Mouse (Mus musculus) embryo, embryonic 9.5 days (tissue): Measurements from ENCODE around the gene Tm7sf2.

Experiments
- DNase-seq: peaks from one replicate; pipeline ENCODE4 v3.0.0-alpha.2; 2017; ENCODE audit errors: extremely low spot score

Gene Tm7sf2

DNA sequence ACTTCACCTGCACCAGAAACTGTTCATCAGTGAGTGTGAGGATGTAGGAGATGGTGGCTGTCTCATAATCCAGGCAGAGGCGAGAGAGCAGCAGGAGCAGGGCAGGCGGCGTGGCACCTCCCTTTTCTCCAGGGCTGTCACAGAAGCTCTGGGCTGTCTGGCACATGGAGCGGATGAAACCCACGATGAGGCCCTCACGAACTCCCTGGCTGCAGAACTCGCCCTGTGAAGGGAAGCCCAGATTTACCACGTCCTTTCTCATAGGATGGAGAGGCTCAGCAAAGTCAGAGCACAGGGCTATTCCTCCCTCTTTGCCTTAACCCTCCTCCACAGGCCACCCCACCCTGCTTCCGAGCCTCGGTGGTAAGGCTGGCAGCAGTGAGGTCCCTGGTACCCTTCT, 1.7 kb upstream of the Tm7sf2 start:
- DNase-seq: no peak

DNA sequence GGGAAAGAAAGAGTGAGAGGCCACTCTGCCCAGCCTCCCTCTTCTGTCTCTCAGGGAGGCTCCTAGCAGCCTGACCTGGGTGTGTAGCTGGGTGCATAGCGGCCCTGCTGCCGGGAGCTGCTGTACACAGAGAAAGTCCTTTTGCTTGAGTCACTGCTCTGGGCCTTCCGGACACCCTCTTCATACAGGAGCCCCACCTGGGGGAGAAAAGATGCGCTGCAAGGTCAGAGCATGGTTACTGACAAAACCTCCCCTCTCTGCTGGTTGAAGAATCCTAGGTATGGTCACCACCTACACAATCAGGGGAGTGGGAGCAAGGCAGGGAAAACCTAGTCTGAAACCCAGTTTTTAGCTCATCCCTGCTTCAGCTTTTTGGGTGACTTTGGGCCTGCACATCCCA, 778 bp upstream of the Tm7sf2 start:
- no peak for DNase-seq

DNA sequence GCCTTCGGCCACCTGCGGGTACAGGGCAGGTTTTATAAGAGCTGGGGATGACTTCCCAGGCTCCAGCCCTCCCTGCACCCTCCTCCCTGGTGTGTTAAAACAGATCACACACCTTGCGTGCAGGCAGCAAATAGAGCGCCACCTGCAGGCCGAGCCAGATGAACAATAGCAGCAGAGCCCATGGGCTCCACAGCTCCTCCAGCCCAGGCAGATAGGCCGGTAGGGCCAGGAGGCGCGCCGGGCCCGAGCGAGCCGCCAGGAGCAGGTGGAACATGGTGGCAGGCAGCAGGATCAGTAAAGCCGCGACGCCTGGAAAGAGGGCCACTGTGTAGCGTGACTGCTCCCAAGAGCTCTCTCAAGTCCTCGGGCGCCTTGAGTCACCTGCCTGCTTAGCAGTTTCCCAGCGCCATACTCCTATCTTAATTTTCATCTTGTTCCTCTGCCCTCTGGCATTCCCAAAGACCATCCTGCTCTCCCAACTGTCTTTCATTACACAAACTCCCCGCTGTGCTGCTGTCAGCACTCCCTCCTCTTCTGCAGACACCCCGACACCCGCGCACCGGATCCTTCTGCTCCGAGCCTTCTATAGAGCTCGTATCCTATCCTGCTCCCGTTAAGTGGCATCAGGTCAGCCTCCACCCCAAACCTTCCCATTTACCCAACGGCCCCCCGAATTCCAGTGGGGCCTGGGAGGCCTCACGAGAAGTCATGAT, 1.0 kb downstream of the Tm7sf2 start:
- DNase-seq: peak; percentile 87

DNA sequence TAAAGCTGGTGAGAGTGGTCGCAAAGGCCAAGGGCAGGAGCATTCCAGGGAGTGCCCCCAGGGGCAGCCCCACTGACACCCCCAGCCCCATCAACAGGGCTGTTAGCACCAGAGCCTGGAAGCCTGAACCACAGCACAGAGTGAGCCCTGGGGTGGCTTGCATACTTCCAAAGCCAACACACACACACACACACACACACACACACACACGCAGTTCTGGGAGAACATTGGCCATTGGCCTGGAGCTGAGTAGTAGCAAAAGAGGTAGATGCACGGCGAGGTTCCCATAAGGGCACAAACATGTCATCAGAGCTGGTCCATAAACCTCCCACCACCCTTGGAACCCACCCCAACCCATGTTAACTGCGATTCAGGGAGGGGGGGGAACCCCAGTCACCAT, 1.6 kb downstream of the Tm7sf2 start:
- DNase-seq: no peak

DNA sequence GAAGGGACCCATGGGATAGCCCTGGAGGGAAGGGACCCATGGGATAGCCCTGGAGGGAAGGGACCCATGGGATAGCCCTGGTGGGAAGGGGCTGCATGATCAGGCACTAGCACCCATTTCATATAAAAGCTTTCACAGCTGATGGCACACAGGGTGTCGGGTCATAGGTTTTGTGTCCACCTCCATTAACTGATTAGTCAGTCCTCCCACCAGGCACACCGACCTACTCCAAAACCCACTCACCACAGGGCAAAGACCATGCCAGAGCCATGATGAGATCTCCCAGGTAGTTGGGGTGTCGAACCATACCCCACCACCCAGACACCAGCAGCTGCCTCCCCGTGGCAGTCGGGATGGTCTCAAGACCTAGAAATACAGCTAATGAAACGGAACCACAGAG, 5.1 kb downstream of the Tm7sf2 start:
- no peak for DNase-seq

DNA sequence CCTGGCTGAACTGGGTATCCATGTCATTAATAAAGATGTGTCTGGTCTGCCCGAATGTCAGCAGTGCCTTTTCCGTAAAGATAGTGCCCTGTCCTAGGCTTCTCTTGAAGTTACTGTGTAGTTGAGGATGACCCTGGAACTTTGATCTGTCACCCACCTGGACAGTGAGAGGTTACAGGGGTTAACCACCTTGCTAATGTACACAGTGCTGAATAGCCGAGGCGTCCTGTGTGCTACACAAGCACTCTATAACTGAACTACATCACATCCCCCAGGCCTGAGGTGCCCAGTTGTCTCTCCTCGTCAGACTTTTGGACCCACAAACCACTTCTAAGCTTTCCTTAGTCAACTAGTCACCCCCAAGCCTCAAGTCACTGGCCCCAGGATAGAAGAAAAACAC, 5.8 kb downstream of the Tm7sf2 start:
- DNase-seq: no peak

DNA sequence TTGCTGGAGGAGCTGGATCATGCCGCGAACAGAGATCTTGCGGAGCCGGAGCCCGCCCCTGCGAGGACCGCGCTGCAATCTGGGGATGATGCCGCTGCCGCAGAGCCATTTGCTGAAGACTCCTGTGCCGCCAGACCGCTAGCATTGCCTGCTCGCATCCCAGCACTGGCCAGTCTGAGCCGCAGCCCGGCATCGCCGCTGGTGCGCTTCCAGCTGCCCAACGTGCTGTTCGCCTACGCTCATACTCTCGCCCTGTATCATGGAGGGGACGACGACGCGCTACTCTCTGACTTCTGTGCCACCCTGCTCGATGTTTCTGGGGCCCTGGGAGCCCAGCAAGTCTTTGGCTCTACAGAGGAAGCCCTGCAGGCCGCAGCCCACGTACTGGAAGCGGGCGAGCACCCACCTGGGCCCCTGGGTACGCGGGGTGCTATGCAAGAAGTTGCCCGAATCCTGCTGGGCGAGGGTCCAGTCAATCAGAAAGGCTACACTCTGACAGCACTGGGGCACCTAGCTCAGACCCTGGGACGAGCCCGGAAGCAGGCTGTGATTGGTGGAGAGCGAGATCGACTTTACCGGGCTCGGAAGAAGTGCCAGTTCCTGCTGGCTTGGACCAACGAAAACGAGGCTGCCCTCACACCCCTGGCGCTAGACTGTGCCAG, 6.4 kb downstream of the Tm7sf2 start:
- peak; percentile 42 for DNase-seq

DNA sequence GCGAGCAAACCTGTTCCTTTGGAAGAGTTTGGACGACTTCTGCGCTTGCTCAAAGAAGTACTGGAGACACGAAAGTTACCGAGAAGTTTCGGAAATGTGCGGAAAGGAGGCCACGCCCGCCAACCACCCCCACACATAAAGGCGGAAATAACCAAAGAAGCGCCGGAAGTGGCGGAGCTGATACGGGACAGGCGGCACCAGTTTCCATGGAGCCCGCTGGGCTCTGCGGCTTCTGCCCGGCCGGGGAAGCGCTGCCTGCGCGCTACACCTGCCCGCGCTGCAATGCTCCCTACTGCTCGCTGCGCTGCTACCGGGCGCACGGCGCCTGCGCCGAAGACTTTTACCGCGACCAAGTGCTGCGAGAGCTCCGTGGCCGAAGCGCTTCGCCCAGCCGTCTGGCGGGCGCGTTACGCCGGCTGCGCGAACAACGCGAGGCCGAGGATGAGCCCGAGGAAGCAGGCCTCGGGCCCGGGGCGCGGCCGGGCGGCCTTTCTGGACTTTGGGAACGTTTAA, 7.1 kb downstream of the Tm7sf2 start, which contains the start of gene Znhit2:
Znhit2 (plus strand) TSS at position 172 of the 513 bp plus-strand sequence.
- peak; percentile 91 for DNase-seq

DNA sequence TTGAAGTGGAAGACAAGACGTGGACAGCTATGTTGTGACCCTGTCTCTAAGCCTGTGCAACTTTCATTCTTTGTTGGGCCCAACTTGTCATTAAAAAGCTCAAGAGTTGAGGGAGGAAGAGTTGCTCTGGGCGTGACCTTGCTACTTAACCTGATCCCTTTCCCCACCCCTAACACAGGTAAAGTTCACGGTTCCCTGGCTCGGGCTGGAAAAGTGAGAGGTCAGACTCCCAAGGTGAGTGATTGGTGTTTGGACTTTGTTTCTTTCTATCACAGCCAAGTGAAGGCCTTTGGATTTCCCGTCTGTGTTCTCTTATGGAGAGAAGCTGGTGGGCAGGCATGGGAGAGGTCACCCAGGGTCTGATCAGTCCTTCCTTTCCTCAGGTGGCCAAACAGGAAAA, 9.2 kb downstream of the Tm7sf2 start:
- no peak for DNase-seq

DNA sequence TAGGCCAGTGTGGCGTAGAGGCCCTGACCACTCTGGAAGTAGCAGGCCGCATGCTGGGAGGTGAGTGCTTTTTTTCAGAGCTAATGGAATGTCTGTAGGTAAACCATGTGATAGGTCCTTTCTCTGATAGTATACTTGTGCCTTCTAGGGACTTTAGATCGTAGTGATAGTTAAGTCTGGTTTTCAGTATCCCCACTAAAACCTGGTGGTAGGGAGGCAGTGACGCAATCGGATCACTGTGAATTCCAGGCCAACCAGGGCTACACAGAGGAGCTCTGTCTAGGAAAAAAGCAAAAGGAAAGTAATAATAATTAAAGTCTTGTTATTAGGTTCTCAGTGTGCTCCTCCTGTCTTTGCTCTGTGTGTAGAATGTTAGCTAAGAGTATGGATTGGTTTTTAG, 9.7 kb downstream of the Tm7sf2 start:
- no peak for DNase-seq

DNA sequence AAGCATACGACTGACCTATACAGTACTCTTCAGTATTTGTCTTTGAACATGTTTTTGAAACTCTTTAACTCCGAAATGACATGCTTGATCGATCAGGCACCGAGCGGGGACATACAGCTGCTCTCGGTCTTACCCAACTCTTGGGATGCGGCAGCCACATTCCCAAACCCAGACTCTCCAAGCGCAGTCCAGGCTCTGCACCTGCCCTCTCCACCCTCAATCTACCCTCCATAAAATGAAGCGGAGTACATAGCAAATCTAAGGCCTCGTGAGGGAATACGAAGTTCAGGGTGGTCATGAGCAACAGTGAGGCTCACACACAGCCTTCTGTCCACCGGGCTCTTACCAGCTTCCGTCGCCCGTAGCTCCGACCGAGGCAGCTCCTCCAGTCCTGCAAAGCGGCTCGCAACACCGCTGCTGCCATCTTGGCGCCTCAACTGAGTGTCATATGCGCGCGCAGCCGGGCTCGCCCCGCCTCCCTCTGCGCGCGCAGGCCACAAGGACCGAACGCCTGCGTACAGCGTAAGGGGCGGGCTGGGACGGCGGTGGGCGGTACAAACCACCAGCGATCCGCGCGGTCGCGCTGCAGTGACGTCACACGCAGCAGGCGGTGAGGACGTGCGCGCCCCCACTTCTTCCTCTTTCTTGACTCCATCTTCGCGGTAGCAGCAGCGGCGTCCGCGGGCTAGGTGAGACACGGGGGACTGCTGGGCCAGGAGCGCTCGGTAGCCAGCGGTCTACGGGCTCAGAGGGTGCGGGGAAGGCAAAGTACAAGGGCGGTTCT, 10.7 kb downstream of the Tm7sf2 start, which contains the start of the genes Mrpl49 and Fau:
Mrpl49 (minus strand) TSS at position 473 of the 784 bp plus-strand sequence.
Fau (plus strand) TSS at position 532 of the 784 bp plus-strand sequence.
- peak; percentile 98 for DNase-seq

DNA sequence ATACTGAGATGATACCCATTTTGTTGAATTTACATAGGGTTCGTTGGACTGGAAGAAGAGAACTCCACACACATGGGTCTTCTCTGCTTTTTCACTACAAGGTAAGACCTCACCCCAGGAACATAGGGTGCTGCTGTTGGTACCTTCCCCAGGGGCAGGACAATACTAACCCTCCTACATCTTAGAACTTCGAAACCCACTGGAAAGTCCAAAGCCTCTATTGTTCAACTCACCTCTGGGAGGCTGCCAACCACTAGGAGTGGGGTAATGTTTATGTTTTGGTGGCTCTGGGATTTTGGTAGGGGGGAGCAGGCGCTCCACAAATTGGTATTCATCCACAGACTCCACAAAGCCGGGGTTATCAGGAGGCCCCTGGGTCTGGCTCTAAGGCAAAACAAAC, 11.5 kb downstream of the Tm7sf2 start:
- DNase-seq: no peak

DNA sequence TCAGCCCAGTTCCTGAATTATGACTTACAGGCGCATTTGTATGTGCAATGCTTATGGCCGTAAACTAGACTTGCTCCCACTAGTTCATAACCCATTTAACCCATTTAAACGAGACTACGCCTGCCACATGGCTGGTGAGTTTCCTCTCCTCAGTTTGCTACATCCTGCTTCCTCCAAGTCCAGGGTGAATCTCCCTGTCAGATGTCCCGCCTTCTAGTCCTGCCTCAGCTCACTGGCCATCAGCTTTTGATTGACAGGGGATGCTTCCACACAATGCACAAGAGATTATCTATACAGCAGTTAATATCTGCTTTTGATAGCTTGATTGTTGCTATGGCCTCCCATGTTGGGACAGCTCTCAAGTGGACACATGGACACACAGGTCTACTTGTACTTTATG, 13.9 kb downstream of the Tm7sf2 start:
- DNase-seq: no peak

DNA sequence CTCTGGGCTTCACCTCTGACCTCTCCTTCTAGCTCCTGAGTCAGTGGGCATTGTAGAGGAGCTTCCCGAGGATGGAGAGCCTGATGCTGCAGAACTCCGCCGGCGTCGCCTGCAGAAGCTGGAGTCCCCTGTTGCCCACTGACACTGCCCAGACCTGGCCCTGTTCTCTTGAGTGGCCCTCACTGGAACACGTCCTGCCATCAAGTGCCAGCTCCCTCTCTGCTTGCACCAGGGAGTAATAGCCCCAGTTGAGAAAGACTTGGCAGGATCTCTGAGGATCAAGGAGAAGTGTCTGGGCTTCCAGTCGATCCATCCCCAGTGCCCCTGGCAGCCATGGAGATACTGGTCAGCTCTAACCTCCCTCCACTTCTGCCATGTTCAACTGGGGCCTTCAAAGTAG, 15.7 kb downstream of the Tm7sf2 start:
- no peak for DNase-seq

DNA sequence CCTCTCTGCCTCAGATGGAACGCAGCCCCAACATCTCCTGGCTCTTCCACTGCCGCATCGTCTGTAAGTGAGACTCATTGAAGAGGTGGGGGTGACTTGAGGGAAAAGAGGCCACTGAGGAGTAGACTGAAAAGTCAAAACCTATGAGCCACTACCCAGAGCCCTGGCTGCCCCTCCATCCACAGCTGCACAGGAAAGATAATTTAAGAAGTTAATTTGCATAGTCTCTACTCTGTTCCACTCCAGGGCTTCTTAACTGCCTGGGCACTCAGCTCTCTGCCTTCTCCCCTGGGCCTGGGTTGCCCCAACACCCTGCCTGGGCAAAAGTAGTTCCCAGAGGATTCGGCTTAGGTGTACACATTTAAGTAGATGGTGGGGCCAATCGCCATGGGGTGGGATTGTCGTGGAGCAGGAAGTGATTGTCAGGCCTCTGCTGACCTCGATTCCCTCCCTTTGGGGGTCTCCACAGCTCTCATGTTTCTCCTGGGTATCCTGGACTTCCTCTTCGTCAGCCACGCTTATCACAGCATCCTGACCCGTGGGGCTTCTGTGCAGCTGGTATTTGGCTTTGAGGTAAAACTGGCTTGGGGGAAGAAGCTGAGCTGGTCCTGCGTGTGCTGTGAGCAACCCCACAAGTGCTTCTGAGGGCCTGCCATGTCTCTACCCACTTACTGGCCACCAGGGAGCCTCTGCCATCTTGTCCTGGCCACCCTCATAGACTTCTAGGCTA, 19.3 kb downstream of the Tm7sf2 start:
- DNase-seq: no peak

DNA sequence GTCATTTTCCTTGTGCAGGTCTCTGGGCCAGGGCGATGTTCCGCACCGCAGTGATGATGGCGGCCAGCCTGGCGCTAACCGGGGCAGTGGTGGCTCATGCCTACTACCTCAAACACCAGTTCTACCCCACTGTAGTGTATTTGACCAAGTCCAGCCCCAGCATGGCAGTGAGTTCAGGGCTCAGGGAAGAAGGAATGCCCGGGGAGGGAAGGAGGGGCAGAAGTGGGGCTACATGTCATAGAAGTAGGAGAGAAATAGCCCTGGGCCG, 20.3 kb downstream of the Tm7sf2 start:
- DNase-seq: no peak

DNA sequence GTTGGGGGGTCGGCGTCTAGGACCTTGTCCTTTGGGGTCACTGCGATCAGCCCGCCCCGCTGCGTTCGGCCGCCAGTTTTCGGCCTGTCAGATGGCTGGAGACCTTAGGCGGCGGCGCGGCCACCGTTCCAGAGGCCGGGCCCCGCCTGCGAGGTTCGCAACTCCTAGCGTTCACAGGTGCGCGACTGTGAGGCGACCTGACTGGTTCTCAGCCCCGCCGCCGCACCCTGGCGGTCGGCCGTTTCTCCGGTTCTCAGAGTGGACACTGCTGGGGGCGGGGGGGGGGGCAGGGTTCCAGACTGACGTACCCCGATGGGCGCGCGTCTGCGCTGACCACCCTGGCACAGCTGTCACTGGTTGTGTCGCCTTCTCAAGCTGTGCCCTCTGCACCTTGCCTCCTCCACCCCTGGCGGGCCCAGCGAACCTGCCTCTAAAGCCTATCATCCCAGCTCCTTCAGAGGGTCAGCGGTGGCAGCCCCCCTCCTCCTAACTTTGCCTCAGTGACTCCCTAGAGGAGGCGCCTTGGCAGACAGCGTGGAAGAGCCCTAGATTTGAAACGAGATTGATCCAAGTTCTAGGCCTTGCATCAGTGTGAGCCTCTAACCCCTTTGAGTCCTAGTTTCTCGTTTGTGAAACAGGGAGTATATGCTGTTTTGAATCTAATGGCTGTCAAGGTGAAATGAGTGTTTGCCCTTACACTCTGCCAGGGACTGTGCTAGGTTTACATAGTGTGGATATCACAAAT, 20.8 kb downstream of the Tm7sf2 start:
- no peak for DNase-seq

DNA sequence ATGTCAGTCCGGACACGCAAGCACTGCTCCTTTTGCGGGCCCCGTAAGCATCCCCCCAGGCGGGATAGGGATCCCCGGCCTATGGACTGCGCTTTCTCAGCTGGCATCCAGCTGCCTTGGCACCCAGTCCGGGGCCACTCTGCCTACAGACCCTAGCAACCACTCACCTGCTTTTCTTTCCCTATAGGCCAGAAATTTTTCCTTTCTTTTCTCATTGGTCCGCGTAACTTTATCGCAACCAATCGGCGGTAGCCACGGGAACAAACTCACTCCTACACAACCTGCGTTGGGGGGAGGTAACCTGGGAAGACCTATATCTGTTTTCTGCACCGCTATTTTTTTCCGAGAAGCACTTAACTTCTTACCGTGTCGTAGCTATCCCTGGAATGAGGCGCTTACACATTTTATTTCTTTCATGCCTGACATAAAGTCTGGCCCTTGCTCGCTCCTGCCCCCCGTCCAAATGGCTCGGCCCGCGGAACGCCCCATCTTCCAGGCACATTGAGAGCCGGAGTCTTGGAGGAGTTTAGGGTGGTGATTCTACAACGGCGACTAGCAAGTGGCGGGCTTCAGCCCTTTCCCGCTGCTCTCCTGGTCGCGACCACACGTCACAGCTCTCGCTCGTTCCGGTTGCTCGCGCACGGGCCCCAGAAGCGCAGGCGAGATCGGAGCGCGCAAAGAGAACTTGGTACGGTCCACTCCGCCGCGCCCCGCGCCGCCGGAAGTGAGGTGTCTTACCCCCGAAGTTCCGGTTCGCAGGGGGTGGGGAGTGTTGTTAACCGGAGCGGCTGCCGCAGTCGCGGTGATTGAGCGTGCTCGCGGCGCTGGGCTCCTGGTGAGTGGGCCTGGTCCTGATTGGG, 21.6 kb downstream of the Tm7sf2 start, which contains the start of gene Syvn1:
Syvn1 (plus strand) TSS at position 283 of the 860 bp plus-strand sequence.
- peak; percentile 92 for DNase-seq

DNA sequence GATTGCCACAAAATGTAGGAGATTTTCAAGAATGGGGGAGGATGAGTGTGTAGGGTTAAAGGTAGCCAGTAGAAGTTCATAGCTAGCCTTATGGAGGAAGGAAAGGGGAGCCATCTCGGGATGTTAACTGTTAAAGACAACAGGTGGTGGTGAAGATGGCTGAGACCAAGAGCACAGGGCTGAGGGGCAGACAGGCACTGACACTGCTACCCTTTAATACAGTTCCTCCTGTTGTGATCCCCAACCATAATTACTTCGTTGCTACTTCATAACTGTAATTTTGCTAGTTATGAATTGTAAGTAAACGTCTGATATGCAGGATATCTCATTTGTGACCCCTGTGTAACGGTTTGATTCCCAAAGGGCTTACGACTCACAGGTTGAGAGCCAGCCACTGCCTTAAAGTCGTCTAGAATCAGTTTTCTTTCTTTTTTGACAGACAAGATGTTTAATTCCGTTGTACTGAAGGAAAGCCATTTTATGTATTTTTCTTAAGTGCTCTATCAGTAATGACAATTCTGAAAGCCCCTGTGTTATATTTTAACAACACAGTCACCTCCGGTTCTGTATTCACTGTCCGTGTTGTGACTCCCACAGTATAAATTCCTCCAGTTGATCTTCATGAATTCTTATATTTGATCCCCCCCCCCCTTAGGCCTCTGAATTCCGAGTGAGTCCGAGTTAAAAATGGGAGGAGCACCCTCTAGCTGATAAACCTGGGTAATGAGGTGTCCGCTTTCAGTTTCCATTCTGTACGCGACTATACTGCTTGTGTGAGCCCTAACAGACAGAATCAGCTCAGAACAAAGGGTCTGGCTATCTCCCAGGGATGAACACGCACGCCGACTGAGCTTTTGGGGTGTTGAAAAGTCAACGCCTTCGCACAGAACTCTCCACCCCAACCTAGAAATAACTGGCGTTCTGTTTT, 22.5 kb downstream of the Tm7sf2 start:
- DNase-seq: no peak
